Mouse (Mus musculus) ovary, adult 18-20 months (tissue): Measurements from ENCODE around the gene Prkar1a.
"Not testable (repeated sequence)": the region's sequence is repeated elsewhere in the genome, so short reads cannot be mapped to it uniquely, and the experiment has no call there.

Source experiments
- DNase-seq: peaks from one replicate; pipeline ENCODE4 v3.0.0; 2022; ENCODE audit warnings: low spot score, mixed read lengths

Prkar1a gene

GRCm38 (mm10) chr11:109649206-109649605, at the start of gene Prkar1a:
Gene Prkar1a (plus strand): TSS chr11:109649405.
- no peak for DNase-seq

DNA sequence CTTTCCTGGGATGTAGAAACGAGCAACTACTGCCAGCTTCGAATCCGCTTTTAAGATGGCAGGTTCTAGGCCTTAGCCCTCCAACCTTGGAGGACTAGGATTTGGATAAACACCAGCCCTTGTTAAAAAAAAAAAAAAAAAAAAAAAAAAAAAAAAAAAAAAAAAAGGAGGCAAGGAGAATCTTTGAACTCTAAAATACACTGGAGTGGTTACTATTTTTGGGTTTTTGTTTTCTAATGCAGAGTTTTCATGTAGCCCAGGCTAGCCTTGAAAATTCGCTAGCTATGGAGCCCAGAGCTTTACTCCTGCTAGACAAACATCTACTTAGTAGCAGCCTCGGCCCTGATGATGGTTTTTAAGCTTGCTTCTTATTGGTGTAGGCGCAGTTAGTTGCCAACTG, 41.6 kb upstream of the Prkar1a start:
- DNase-seq: no peak

- no peak for DNase-seq
These were observed 40.1 kb upstream of the Prkar1a start for GRCm38 (mm10) chr11:109608976-109609625.

DNA sequence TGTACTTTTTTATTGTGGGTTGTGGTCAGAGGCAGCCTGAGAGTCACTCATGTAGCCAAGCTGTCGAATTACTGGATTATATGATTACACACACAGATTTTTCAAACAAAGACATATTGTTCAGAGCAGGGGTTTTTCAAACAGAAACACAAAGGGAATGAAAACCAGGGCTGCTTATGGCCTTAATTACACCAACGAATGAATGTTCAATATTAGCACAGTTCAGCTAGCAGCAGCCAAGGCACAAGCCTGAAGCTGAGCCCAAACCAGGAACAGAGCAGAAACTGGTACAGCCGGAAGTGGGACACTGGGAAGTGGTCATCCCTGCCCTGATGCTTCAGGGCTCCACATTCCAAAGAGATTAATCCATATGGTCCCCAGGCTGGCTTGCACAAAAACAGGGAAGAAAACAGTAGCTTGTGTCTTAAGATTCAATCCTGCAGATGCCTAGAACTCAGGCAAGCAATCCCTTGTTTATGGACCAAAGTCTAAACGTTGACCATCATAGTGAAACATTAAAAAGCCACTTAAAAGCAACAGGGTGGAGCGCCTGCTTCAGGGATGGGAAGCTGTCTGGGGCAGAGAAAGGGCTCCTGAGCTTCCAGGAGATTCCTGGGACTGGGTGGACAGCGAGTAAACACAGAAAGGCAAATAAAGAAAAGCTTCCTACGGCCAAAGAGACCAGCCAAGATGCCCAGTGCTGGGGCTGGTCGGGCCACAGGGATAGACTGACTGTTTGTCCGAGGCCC, 39.0 kb upstream of the Prkar1a start:
- no peak for DNase-seq

GRCm38 (mm10) chr11:109610795-109611302, 38.4 kb upstream of the Prkar1a start:
- DNase-seq: no peak

- DNase-seq: peak; percentile 100
These were observed 37.7 kb upstream of the Prkar1a start, which contains the start of gene Wipi1 for GRCm38 (mm10) chr11:109611303-109612149. Gene Wipi1 (minus strand): TSS chr11:109611967.

GRCm38 (mm10) chr11:109612871-109613529, 36.2 kb upstream of the Prkar1a start:
- no peak for DNase-seq

DNA sequence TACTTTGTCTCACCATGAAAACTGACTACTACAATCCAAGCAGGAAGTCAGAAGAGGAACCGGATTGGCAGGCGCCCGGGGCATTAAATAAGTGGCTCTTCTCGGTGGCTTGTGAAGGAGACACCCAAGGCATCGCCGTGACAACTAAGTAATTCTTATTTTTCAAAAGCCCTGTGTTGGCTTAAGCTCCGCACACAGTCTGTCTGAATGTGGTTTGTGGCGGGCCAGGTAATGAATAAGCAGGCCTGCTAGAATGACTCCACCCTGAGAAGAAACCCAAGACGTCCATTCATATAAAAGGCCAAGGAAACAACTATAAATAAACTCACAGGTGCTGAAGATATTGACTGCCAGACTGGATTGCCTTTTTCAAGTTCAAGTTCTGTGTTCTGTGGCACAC, 33.9 kb upstream of the Prkar1a start:
- no peak for DNase-seq

DNA sequence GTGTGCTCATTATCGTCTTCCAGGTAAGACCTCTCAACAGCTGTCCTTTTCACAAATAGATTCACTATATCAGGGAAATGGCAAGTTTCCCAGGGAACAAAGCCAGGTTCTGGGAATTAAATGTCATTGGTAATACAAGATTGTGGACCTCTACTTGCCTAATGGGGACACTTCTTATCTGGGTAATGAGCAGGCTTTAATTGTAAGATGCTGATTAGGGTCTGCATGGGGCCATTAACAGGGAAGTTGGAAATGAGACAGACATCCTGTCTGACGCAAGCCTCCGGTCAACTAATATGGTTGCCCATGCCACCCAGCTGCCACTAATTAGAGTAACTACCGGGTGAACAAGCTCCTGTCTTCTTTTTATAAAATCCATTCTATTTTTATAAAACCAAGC, 32.9 kb upstream of the Prkar1a start:
- no peak for DNase-seq

DNA sequence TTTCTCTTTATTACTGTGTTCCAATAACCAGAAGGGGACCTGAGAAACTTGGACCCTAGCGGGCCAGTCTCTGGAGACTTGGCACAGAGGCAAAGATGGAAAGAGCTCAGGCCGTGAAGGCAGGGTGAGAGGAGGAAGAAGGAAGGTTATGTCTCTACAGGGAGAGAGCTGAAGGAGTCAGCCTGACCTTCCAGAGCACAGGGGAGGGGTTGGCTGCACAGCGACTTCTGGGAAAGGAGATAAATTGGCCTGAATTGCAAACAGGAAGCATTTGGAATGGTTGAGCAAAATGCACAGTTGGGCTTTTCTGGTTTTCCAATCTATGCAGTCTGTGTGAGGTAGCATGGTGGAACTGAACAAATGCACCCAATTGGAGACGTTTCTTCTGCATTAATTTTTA, 32.4 kb upstream of the Prkar1a start:
- DNase-seq: peak; percentile 74

DNA sequence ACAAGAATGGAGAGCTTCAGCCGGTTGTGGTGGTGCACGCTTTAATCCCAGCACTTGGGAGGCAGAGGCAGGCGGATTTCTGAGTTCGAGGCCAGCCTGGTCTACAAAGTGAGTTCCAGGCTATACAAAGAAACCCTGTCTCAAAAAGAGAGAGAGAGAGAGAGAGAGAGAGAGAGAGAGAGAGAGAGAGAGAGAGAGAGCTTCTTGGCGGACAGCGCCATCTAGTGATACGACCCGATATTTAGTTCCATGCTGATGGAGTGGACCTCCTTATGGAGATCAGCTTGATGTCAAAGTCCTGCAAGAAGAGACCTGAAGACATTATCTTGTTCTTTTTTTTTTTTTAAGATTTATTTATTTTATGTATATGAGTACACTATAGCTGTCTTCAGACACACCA, 30.1 kb upstream of the Prkar1a start:
- not testable (repeated sequence) for DNase-seq

GRCm38 (mm10) chr11:109620356-109620755, 28.8 kb upstream of the Prkar1a start:
- peak; percentile 54 for DNase-seq

GRCm38 (mm10) chr11:109621183-109621582, 28.0 kb upstream of the Prkar1a start:
- DNase-seq: no peak

DNA sequence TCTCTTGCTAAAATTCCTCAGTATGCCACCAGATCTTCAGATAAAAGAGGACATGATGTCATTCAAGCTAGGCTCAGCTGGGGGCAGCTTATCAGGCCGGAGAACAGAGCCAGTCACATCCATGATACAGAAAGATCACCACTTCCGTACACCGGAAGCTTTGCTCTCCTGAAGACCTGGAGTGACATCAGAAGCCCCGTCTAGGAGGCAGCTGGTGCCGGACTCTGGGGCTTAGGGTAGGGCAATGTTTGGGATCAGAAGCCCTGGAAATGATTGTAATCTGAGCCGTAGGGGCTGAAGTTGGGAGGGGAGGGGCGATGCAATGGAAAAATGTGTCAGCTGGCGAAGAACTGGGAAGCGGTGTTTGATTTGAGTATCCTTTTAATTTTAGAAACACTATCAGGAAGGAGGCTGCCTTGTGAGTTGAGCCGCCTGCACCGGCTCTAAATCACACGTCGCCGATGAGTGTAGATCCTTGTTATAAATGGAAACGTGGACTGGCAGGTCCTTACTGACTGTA, 26.6 kb upstream of the Prkar1a start:
- DNase-seq: no peak

GRCm38 (mm10) chr11:109623238-109623637, 26.0 kb upstream of the Prkar1a start:
- no peak for DNase-seq

GRCm38 (mm10) chr11:109627648-109628047, 21.6 kb upstream of the Prkar1a start:
- DNase-seq: no peak

GRCm38 (mm10) chr11:109628099-109628498, 21.1 kb upstream of the Prkar1a start:
- DNase-seq: no peak

GRCm38 (mm10) chr11:109629021-109629521, 20.1 kb upstream of the Prkar1a start:
- no peak for DNase-seq

DNA sequence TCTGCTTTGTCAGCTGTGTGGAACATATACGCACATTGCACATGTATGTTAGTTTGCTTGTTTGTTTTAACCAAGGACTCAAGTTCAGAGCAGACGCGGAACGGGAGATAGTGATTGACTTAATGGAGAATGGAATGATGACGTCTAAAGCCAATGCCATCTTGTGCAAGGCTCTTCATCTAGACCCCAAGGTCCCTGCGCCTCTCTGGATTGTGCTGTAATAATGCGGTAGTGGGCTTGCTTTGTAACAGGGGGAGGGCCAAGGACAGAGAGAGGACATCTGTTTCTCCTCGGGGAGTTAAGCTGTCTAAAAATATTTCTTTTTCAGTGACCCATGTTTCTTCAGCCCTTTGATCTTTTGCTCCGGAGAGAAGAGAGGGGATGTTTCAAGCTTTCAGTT, 14.3 kb upstream of the Prkar1a start:
- no peak for DNase-seq

GRCm38 (mm10) chr11:109635871-109636395, 13.3 kb upstream of the Prkar1a start:
- no peak for DNase-seq
